Mouse (Mus musculus) forebrain, embryonic 12.5 days (tissue): ENCODE results near the gene Pgap3. TPM values are rescaled to one million over a fixed set of nuclear protein-coding genes. Genes with fewer than 3 reads are reported as not detected.

Experiments used
- ATAC-seq: fragments of 200-750 bp; cut with Nextera tagmentation; 2 replicates; pipeline ENCODE4 v1.8.0; 2017; ENCODE audit warnings: moderate TSS enrichment; ENCODE audit not compliant: low FRiP score
- H3K27ac ChIP-seq: fragments of 300-500 bp; sonication (generic); 2 replicates; pipeline ENCODE4 v1.5.1; 2016; ENCODE audit warnings: mild to moderate bottlenecking
- H3K27me3 ChIP-seq: fragments of 300-500 bp; sonication (generic); 2 replicates; pipeline ENCODE4 v1.6.1; 2016; ENCODE audit warnings: mild to moderate bottlenecking
- H3K36me3 ChIP-seq: fragments of 300-500 bp; sonication (generic); replicated peaks from 2 replicates; pipeline ENCODE4 v1.6.1; 2016; ENCODE audit warnings: mild to moderate bottlenecking
- H3K4me1 ChIP-seq: fragments of 300-500 bp; sonication (generic); 2 replicates; pipeline ENCODE4 v1.6.1; 2016
- H3K4me2 ChIP-seq: fragments of 300-500 bp; sonication (generic); 2 replicates; pipeline ENCODE4 v1.6.1; 2016; ENCODE audit warnings: mild to moderate bottlenecking, moderate library complexity
- H3K4me3 ChIP-seq: fragments of 300-500 bp; sonication (generic); replicated peaks from 2 replicates; pipeline ENCODE4 v1.5.1; 2016; ENCODE audit warnings: mild to moderate bottlenecking
- H3K9ac ChIP-seq: fragments of 300-500 bp; sonication (generic); 2 replicates; pipeline ENCODE4 v1.6.1; 2016; ENCODE audit warnings: mild to moderate bottlenecking
- H3K9me3 ChIP-seq: fragments of 300-500 bp; sonication (generic); 2 replicates; pipeline ENCODE4 v1.6.1; 2016
- WGBS: fragments of 180-500 bp; shearing (Covaris S2); methylation state at CpG from one replicate; pipeline ENCODE4 v1.1.7; 2016; 5-methylcytosine and 5-hydroxymethylcytosine counted together
- polyA plus RNA-seq: library from polyadenylated mRNA; unstranded; fragments of >200 nt; fragmentation: Nextera tagmentation; extraction: Ambion mirVana; gene quantifications from 2 replicates; pipeline ENCODE4 v1.2.1, GENCODE M21; 2016

The Pgap3 gene
- 7.7 and 8.3 TPM in 2 replicates for polyA plus RNA-seq

DNA sequence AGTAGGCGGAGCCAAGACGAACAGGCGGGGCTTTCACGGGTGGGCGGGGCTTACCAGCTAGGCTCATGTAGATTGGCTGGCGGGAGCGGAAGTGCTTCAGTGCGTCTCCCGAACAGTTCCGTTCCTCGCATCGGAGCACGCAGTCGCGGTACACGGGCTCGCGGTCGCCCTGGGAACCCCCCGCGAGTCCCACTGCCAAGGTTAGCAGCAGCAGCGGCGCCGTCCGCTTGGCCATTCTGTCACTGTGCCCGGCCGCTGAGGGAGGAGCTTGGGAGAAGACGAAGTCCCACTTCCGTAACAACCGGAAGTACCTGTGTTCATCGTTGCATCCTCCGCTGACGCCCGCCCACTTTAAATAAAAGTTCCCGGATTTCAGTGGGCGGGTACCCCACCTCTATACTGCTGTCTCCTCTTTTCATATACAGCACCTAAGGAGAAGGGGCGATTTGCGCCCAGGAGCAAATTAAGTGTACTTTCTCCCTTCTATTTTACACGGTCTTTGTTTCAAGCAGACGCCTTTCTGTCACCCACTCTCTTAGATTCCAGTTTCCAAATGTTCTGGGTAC is at the start of gene Pgap3:
Pgap3 (minus strand) TSS at position 330 of the 566 bp plus-strand sequence.
- WGBS: under 1% methylated on average over 40 of the region's 40 CpGs

DNA sequence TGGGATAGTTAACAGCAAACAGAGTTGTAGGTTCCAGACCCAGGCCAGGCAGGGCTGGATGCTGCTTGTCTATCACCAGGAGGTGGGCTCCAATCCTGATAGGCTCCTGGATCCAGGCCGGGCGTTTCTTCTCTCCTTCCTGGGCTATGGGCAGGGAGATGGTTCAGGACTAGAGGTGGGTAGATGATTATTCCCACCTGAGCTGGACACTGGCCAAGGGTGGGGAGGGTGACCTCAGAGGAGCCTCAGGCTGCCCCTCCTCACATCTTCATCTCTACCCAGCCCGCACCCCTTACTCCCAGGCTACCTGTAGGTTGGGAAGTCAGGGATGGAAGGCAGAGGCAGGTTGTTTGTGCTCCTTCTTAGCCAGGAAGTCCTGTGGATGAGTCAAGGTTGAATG is 49.1 kb upstream of the Pgap3 start:
- H3K27ac ChIP-seq: no peak overlapping the region
- H3K4me2 ChIP-seq: no peak overlapping the region
- 82% methylated on average over 3 of the region's 3 CpGs for WGBS
- no peak for ATAC-seq
- peaks cover 70% of the 10 kb centered on the region for H3K27me3 ChIP-seq
- peaks cover 10% of the 10 kb centered on the region for H3K4me1 ChIP-seq
- no peak overlapping the region for H3K9ac ChIP-seq
- no peaks in the 10 kb centered on the region for H3K9me3 ChIP-seq
- no peaks in the 10 kb centered on the region for H3K36me3 ChIP-seq
- H3K4me3 ChIP-seq: no peak overlapping the region

More for the DNA sequence above, at the start of gene Pgap3:
- peaks cover 17% of the 10 kb centered on the region; the same call in 1 of the 2 replicates for H3K27me3 ChIP-seq
- no peaks in the 10 kb centered on the region for H3K9me3 ChIP-seq
- peak within 1 kb of the TSS; percentile 70 for H3K4me2 ChIP-seq
- peak within 1 kb of the TSS; percentile 58 for H3K4me3 ChIP-seq
- H3K27ac ChIP-seq: peak within 1 kb of the TSS; percentile 97
- peak; percentile 92 for ATAC-seq
- H3K36me3 ChIP-seq: no peaks in the 10 kb centered on the region
- peak within 1 kb of the TSS; percentile 59 for H3K9ac ChIP-seq
- peaks cover 15% of the 10 kb centered on the region for H3K4me1 ChIP-seq

DNA sequence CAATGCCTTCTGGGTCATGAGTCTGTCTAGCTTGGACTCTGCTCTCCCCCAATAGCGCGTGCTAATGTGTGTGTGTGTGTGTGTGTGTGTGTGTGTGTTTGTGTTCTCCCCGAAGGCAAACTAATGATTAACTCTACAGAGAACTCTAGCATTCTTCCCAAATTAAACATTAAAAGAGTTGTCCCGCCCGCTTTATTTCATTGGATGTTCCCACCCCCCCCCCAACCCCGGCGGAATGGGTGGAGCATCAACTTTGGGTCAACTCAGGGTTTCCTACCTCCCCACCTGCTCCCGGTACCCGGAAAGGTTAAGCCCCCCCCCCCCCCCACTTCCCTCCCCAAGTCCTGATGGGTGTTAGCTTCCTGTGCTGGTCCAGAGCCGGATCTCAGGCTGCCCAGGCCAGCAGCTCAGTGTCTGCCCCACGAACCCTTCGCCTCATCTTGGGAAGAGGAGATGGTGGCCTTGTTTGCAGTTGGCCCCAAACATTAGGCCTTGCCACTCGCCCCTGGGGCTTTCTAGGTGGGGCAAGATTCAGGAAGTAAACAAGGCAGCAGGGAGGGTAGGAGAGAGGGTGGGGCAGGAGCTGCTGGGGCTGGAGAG is 48.0 kb upstream of the Pgap3 start:
- no peak overlapping the region for H3K4me2 ChIP-seq
- ATAC-seq: no peak
- H3K27me3 ChIP-seq: peaks cover 64% of the 10 kb centered on the region
- 55% methylated on average over 11 of the region's 13 CpGs for WGBS
- no peak overlapping the region for H3K9ac ChIP-seq
- H3K36me3 ChIP-seq: no peaks in the 10 kb centered on the region
- H3K4me1 ChIP-seq: peaks cover 10% of the 10 kb centered on the region
- no peak overlapping the region for H3K27ac ChIP-seq
- no peaks in the 10 kb centered on the region for H3K9me3 ChIP-seq
- H3K4me3 ChIP-seq: no peak overlapping the region

DNA sequence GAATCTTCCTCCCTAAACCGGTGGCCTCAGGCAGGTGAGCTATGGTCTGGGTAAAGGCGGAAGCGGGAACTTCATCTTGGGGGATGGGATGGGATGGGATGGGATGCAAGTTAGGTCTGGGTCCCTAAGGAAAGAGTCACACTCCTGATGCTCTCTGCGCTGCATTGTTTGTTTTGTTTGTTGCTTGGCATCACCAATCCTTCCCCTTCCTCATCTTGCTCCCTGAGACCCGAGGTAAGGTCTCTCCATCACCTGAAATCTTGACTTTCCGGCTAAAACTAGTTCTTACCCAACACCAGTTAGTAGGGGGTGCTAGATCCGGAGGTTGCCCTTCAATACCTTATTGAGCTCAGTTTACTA is 47.2 kb upstream of the Pgap3 start:
- ATAC-seq: no peak
- H3K4me3 ChIP-seq: no peak overlapping the region; the same call in 1 of the 2 replicates
- H3K9me3 ChIP-seq: no peaks in the 10 kb centered on the region
- 0 out of 2 replicates have a peak overlapping the region, but pooled peaks have one; percentile 17 for H3K9ac ChIP-seq
- 13% methylated on average over 7 of the region's 7 CpGs for WGBS
- peaks cover 62% of the 10 kb centered on the region for H3K27me3 ChIP-seq
- H3K4me2 ChIP-seq: peak overlapping the region; percentile 17; the same call in 1 of the 2 replicates
- H3K27ac ChIP-seq: no peak overlapping the region
- peaks cover 10% of the 10 kb centered on the region for H3K4me1 ChIP-seq
- no peaks in the 10 kb centered on the region for H3K36me3 ChIP-seq

DNA sequence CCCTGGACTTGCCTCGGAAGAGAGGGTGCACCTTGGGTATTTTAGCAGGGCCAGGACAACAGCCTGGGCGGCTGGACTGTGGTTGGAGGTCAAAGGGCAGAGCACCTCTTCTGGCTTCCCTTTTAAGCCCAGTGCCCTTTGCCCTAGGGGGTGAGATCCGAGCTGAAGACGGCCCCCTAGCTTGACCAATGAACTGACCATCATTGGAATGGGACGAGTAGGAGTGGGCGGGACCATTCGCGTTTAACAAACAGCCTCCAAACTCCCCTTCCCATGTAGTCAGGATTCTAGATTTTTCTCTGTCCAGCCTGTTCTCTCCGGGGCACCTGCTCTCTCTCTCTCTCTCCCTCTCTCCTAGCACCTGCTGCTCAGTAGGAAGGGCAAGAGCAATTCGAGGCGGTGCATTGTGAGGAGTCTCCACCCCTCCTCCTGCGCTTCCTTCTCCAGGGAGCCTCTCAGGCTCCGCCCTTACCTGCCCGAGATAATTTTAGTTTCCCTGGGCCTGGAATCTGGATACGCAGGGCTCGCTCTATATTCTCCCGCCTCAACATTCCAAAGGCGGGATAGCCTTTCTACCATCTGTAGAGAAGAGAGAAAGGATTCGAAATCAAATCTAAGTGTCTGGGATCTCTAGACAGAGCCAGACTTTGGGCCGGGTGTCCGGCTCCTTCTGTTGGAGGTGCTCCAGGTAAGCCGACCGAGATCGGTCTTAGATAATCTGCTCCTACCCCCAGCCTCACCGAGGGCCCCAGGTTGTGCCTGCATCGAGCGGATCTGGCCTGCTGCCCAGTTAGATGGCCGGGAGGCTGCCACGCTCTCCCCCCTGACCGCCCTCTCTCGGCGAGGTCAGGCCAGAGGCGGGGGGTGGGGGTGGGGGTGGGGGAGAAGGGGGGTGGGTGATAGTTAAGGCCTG is 46.5 kb upstream of the Pgap3 start:
- ATAC-seq: no peak
- Histone ChIP-seq H3K27me3 (peaks cover 59% of the 10 kb centered on the region), H3K4me3 (no peak overlapping the region; the same call in 1 of the 2 replicates), H3K4me2 (peak overlapping the region; percentile 17; the same call in 1 of the 2 replicates), H3K9ac (peak overlapping the region; percentile 17; the same call in 1 of the 2 replicates), H3K36me3 (no peaks in the 10 kb centered on the region), H3K27ac (no peak overlapping the region), H3K4me1 (peaks cover 10% of the 10 kb centered on the region), H3K9me3 (no peaks in the 10 kb centered on the region)
- 4% methylated on average over 30 of the region's 33 CpGs for WGBS

DNA sequence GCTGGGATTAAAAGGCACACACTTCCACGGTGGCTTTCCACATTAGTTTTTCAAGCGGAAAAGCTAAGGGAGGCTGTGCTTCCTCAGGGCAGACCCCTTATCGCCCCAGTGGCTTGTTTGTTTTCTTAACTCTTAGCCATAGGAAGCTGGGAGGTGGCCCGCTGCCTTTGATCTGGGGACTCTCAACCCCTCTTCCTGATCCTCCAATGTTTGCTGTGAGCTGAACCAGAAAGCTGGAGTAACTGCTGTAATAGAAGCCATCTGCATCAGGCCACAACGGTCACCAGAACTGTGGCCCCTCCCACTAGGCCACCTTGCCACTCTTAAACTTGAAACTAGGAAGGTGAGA is 45.9 kb upstream of the Pgap3 start, which contains the start of gene Grb7:
Grb7 (plus strand) TSS at position 182 of the 349 bp plus-strand sequence.
- Histone ChIP-seq H3K27ac (no peak within 1 kb of the TSS), H3K4me2 (peak within 1 kb of the TSS; percentile 17; the same call in 1 of the 2 replicates), H3K36me3 (no peaks in the 10 kb centered on the region), H3K9ac (peak within 1 kb of the TSS; percentile 17; the same call in 1 of the 2 replicates), H3K4me3 (no peak within 1 kb of the TSS; the same call in 1 of the 2 replicates), H3K27me3 (peaks cover 58% of the 10 kb centered on the region), H3K4me1 (peaks cover 10% of the 10 kb centered on the region), H3K9me3 (no peaks in the 10 kb centered on the region)
- no peak for ATAC-seq
- 18% methylated on average over 5 of the region's 5 CpGs for WGBS

DNA sequence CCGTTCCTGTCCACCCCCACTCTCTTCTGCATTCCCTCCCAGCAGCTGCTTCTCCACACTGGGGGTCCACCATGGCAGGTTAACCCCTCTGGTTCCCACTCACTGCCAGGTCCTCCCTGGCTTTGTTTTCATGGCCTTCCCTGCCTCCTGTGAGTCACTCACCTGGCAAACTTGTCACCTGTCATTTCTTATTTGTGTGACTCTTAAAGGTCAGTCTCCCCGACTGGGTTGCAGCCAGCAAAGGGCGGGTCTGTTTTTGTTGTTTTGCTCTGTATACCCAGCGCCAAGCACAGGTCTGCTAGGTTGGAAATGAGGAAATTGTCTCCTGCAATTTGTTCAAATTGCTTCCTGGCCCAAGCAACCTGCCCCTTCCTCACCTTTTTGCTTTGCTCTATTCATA is 45.4 kb upstream of the Pgap3 start:
- H3K9me3 ChIP-seq: no peaks in the 10 kb centered on the region
- H3K27me3 ChIP-seq: peaks cover 54% of the 10 kb centered on the region
- ATAC-seq: no peak
- no peak overlapping the region for H3K27ac ChIP-seq
- H3K36me3 ChIP-seq: no peaks in the 10 kb centered on the region
- WGBS: 73% methylated on average over 4 of the region's 4 CpGs
- H3K4me3 ChIP-seq: no peak overlapping the region
- peaks cover 10% of the 10 kb centered on the region for H3K4me1 ChIP-seq
- no peak overlapping the region for H3K9ac ChIP-seq
- no peak overlapping the region for H3K4me2 ChIP-seq

DNA sequence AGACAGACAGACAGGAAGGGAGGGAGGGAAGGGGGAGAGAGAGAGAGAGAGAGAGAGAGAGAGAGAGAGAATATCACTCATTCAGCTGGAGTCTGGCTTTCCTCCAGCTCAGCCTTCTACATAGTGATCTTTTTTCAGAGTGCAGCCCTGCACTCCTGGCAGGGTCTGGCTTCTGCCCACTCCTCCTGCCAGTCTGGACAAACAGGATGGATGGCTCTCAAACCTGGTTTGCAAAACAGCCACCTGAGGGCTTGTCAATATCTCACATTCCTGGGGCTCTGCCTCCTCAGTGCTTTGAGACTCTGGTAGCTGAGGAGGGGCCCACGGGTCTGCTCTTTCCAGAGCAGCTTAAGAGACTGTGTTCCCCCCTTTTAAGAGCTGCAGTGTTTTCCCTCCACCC is 44.9 kb upstream of the Pgap3 start:
- no peaks in the 10 kb centered on the region for H3K9me3 ChIP-seq
- H3K9ac ChIP-seq: no peak overlapping the region
- H3K27ac ChIP-seq: no peak overlapping the region
- no peak overlapping the region for H3K4me3 ChIP-seq
- ATAC-seq: no peak
- peaks cover 49% of the 10 kb centered on the region for H3K27me3 ChIP-seq
- no peaks in the 10 kb centered on the region for H3K36me3 ChIP-seq
- H3K4me1 ChIP-seq: peaks cover 10% of the 10 kb centered on the region
- 38% methylated on average over 1 of the region's 1 CpGs for whole genome bisulfite sequencing
- H3K4me2 ChIP-seq: no peak overlapping the region

DNA sequence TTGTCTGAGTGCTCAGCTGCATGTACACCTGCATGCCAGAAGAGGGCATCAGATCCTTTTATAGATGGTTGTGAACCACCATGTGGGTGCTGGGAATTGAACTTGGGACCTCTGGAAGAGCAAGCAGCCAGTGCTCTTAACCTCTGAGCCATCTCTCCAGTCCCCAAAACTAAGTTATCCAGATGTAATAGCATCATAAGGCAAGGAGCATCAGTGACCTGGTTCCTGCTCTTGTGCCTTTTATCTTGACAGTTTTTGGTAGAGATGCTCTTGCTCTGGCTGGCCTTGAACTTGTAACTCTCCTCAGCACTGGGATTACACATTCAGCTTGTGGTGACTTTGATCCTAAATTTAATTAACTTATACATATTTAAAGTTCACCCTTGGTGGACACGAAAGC is 43.4 kb upstream of the Pgap3 start:
- Histone ChIP-seq H3K27me3 (peaks cover 36% of the 10 kb centered on the region), H3K9me3 (no peaks in the 10 kb centered on the region)
- ATAC-seq: no peak

DNA sequence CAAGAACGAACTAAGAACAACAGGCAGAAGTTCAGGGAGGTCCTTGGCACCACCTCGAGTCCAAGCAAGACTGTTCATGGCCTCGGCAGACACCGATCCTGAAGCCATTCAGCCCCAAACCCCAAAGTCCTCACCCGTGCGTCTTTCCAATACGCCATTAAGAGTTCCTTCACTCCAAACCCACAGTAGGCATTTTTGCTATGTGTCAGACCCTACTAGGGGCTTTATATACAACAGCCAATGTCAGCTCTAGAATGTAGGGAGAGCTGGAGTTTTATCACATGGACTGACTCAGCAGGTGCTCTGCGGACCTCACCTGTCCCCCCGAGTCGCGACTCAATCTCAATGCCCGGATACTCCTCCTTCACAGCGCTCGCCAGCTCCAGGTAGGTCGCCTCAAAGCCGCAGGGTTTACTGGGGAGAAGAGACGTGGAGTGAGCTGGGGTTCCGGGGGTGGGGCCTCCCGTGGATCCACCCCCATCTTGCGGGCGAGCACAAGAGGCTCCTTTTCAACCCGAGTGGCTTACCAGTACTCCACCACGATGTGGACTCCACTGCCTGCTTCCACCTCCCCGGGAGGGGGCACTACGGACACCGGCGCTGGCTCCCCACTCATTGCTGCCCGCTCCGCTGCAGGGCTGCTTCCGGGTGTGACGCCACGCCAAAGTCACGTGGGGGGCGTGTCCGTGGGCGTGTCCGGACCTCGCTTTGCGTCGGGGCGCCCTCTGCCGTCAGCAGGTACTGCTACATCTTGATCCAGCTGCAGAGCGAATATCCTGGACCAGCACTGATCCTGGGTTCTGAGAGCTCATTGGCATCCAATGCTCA is 38.3 kb upstream of the Pgap3 start, which contains the start of gene Mien1:
Mien1 (minus strand) TSS at position 661 of the 828 bp plus-strand sequence.
- H3K36me3 ChIP-seq: peaks cover 22% of the 10 kb centered on the region
- H3K27ac ChIP-seq: peak within 1 kb of the TSS; percentile 66; the same call in 1 of the 2 replicates
- H3K4me3 ChIP-seq: peak within 1 kb of the TSS; percentile 75
- H3K9me3 ChIP-seq: no peaks in the 10 kb centered on the region
- H3K4me2 ChIP-seq: peak within 1 kb of the TSS; percentile 82
- peaks cover 9% of the 10 kb centered on the region for H3K4me1 ChIP-seq
- H3K9ac ChIP-seq: peak within 1 kb of the TSS; percentile 69
- ATAC-seq: peak; percentile 89
- no peaks in the 10 kb centered on the region for H3K27me3 ChIP-seq
- 2% methylated on average over 42 of the region's 43 CpGs for WGBS

More for the DNA sequence above, 43.4 kb upstream of the Pgap3 start:
- Histone ChIP-seq H3K27ac (no peak overlapping the region), H3K4me3 (no peak overlapping the region), H3K4me2 (no peak overlapping the region), H3K36me3 (no peaks in the 10 kb centered on the region), H3K4me1 (peaks cover 10% of the 10 kb centered on the region), H3K9ac (no peak overlapping the region)
- 91% methylated on average over 1 of the region's 1 CpGs for WGBS

DNA sequence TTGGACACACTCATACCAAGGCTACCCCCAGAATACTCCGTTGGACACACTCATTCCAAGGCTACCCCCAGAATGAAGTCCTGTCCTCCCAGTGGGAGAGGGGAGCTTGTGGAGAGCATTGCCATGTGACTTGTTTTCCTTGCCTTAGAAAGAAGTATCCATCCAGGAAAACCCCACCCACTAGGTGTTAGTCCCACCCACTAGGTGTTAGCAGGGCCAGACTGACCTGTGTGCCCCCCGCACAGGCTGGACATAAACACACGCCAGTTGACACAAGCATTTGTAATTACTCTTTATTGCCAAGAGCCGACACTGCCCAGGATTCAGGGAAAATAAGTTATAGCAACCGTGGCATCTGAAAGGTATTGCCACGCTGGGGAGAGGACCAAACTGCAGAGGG is 37.2 kb upstream of the Pgap3 start:
- H3K9ac ChIP-seq: no peak overlapping the region
- 86% methylated on average over 6 of the region's 6 CpGs for WGBS
- H3K36me3 ChIP-seq: peaks cover 22% of the 10 kb centered on the region
- H3K27ac ChIP-seq: no peak overlapping the region
- no peak overlapping the region for H3K4me2 ChIP-seq
- H3K4me1 ChIP-seq: peaks cover 9% of the 10 kb centered on the region
- no peak overlapping the region for H3K4me3 ChIP-seq
- no peak for ATAC-seq
- H3K27me3 ChIP-seq: no peaks in the 10 kb centered on the region
- H3K9me3 ChIP-seq: no peaks in the 10 kb centered on the region
